Mouse (Mus musculus) bone marrow, adult 2 months (tissue): ENCODE results near the gene Antxr1. TPM values are rescaled to one million over a fixed set of nuclear protein-coding genes. Genes with fewer than 3 reads are reported as not detected.
A peak's percentile ranks its signal among the peaks of the same experiment; 100 is the strongest.

ENCODE experiments used
- H3K27ac ChIP-seq: fragments of 200-500 bp; 2 replicates; pipeline ENCODE4 v1.5.1; 2012; ENCODE audit warnings: low read depth, mild to moderate bottlenecking, control low read depth, inconsistent platforms, low read length; ENCODE audit not compliant: control insufficient read depth, poor library complexity, insufficient read depth
- H3K4me1 ChIP-seq: fragments of 200-500 bp; 2 replicates; pipeline ENCODE4 v1.6.1; 2011; ENCODE audit warnings: low read length; ENCODE audit not compliant: control insufficient read depth, insufficient read depth
- H3K4me3 ChIP-seq: fragments of 200-500 bp; replicated peaks from 2 replicates; pipeline ENCODE3; 2011; ENCODE audit warnings: mild to moderate bottlenecking, low read depth, low read length, control low read depth; ENCODE audit not compliant: control insufficient read depth
- CTCF ChIP-seq: fragments of 200-500 bp; IDR thresholded peaks from 2 replicates; pipeline ENCODE4 v1.5.1; 2011; ENCODE audit warnings: low read length, control low read depth; ENCODE audit not compliant: control insufficient read depth, insufficient read depth
- POLR2A ChIP-seq: fragments of 200-500 bp; IDR thresholded peaks from 2 replicates; pipeline ENCODE4 v1.6.1; 2011; ENCODE audit warnings: low read depth, mild to moderate bottlenecking, control low read depth, low read length, borderline replicate concordance; ENCODE audit not compliant: control insufficient read depth
- WGBS: fragments of 180-500 bp; shearing (Covaris S2); methylation state at CpG from one replicate; pipeline ENCODE4 v1.1.7; 2018; 5-methylcytosine and 5-hydroxymethylcytosine counted together
- polyA plus RNA-seq: library from polyadenylated mRNA; stranded (reverse); fragments of >200 nt; gene quantifications from 2 replicates; pipeline ENCODE4 v1.2.4, GENCODE M21; 2011; ENCODE audit warnings: low replicate concordance; ENCODE audit not compliant: missing spikeins, insufficient read depth, insufficient read length

The Antxr1 gene
- polyA plus RNA-seq, 1 experiment, result 5.3 TPM

DNA sequence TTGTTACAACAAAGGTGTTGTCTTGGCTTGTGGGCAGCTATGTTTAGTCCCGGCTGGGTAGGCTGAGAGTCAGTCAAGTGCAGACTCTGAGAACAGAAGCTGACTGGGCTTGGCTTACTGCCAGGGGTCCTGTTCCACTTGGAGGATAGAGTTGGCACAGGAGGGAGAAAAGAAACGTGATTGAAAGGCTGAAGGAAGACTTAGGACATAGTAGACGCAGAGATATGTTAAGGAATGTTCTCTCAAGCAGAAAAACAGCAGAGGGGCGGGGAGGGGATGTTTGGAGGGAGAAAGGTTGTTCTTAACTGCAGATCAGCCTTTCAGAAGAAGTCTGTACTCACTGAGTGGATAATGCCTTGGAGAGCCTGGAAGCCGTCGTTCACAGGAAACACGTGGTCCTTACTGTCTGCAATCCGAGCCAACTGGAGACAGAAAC is 53.3 kb downstream of the Antxr1 start:
- whole genome bisulfite sequencing, result 54% methylated on average over 8 of the region's 8 CpGs
- H3K4me1 ChIP-seq, result no peaks in the 10 kb centered on the region
- TF ChIP-seq CTCF, result no peak
- TF ChIP-seq POLR2A, result no peak
- no peak overlapping the region for H3K4me3 ChIP-seq
- H3K27ac ChIP-seq, result no peak overlapping the region

DNA sequence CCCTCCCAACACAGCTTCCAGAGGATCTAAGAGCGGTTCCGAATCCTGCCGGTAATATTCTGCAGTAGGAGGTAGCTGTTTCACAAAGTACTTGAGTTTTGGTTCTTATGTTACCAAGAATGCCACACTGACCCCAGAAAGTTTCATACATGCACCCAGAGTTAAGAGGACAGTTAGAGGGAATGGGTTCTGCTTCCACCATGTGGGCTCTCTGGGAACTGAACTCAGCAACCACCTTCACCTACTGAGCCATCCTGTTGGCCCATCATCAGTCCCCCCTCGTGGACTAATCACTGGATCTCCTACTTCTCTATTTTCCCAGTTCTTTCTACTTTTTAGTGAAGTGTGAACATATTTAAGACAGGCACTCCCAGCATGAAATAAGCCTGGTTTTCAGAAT is 53.9 kb downstream of the Antxr1 start:
- Histone ChIP-seq H3K27ac (no peak overlapping the region), H3K4me3 (no peak overlapping the region), H3K4me1 (no peaks in the 10 kb centered on the region)
- 68% methylated on average over 4 of the region's 4 CpGs for whole genome bisulfite sequencing
- TF ChIP-seq POLR2A, result no peak
- 0 out of 2 replicates have a peak, but pooled peaks have one; percentile 8 for TF ChIP-seq CTCF

DNA sequence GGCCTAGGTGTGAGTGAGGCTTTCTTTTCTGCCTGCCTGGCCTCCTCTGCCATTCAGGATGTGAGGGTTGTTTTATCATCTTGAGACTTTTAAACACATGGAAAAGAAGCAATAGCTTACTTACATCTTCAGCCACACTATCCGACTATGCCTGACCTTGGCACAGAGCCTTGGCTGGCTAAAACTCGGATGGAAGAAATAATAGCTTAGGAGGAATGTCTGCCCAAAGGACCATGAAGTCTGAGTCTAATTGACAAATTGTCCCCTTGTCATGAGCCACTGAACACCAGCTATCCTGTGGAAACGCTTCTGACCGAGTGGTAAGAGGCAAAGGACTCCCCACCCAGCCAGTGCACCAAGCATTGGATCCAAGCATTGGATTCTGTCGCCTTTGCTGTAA is 57.5 kb downstream of the Antxr1 start:
- TF ChIP-seq POLR2A (no peak), CTCF (no peak)
- H3K4me1 ChIP-seq, result no peaks in the 10 kb centered on the region
- no peak overlapping the region for H3K4me3 ChIP-seq
- no peak overlapping the region for H3K27ac ChIP-seq
- 64% methylated on average over 5 of the region's 5 CpGs for WGBS

DNA sequence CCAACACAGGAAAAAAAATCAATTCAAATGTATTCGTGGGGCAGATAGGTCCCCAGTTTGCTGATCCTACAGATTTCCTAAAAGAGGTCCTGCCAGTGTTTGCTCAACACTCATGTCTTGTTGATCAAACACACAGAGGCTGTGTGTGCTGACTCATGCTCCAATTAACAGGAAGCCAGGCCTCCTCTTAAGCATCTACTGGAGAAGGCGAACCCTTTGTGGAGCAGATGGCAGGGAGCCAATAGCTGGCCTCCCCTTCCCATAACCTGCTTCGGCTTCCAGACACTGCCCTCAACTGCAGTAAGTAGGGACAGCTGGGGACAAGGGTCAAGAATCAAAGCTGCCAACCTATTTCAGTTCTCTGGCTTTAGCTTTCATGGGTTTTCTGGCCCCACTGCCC is 58.1 kb downstream of the Antxr1 start:
- Histone ChIP-seq H3K4me3 (no peak overlapping the region), H3K27ac (no peak overlapping the region), H3K4me1 (no peaks in the 10 kb centered on the region)
- WGBS, result 15% methylated on average over 3 of the region's 3 CpGs
- TF ChIP-seq CTCF (no peak), POLR2A (no peak)

DNA sequence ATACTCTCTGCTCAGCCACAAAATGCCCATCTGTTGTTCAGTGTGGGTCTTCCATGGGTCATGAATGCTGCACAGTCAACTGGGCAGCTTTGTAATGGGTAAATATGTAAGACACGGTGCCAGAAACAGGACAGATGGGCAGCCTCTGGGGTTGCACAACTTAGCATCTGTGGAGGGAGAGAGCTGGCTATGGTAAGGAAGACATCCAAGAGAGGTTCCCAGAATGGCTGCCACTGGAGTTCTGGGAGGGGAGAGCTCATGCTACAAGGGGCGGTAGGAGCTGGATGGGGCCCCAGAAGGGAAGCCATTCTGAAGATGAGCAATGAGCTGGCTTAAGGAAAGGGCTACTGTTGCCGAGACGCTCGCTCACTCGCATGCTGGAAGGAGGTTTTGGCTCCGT is 58.7 kb downstream of the Antxr1 start:
- TF ChIP-seq CTCF (no peak), POLR2A (no peak)
- WGBS, result 79% methylated on average over 7 of the region's 7 CpGs
- Histone ChIP-seq H3K4me1 (no peaks in the 10 kb centered on the region), H3K27ac (no peak overlapping the region), H3K4me3 (no peak overlapping the region)

DNA sequence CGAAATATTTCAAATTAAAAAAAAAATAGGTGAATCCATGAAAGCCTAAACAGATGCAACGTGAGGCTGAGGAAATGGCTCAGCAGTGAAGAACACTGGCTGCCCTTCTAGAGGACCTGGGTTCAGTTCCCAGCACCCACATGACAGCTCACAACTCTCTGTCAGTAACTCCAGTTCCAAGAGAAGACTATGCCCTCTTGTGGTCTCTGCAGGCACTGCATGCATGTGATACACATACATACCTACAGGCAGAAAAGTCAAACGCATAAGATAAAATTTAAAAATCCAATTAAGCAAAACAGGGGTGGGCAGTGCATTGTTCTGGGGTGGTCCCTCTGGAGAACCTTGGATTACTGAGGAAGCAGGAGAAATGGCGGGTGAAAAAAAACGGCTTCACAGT is 60.8 kb downstream of the Antxr1 start:
- Histone ChIP-seq H3K4me1 (no peaks in the 10 kb centered on the region), H3K27ac (no peak overlapping the region), H3K4me3 (no peak overlapping the region)
- WGBS, result 92% methylated on average over 5 of the region's 5 CpGs
- TF ChIP-seq POLR2A (no peak), CTCF (no peak)

DNA sequence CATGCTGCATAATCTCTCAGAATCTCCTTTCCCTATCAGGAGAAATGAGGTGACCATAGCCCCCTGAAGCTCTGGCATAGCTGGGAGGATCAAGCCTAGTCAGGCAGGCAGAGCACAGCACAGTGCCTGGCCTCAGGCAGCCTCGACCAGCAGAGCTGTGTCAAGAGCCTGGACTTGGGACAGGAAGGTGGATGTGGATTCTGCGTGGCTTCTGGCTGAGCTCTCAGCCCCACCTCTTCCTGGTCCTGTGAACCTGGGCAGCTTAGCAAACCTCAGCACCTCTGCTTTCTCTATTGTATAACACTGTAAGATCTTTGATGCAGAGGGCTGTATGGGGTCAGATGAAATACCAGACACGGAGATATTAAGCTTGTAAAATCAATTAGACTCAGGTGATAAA is 61.8 kb downstream of the Antxr1 start:
- no peak for TF ChIP-seq POLR2A
- TF ChIP-seq CTCF, result no peak
- WGBS, result 33% methylated on average over 3 of the region's 3 CpGs

DNA sequence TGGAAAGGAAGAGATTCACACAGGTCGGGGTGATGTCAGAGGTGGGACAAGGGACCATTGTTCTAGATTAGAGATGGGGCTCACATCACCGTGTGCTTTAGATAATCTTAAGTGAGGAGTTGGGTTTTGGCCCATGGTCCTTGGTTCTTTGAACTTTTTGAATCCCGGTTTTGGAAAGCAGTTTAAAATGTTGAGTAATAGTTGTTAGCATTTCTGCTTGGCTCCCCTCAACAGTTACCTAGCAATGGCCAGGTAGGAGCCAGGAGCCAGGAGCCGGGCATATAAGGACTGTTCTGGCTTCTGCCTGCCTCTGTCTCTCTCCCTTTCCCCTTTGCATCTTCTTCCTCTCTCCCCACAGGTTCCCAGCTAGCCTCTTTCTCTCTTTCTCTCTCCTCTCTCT is 62.5 kb downstream of the Antxr1 start:
- Histone ChIP-seq H3K4me3 (no peak overlapping the region), H3K4me1 (no peaks in the 10 kb centered on the region), H3K27ac (no peak overlapping the region)
- 62% methylated on average over 4 of the region's 4 CpGs for whole genome bisulfite sequencing
- TF ChIP-seq POLR2A (no peak), CTCF (no peak)

More for the DNA sequence above, 61.8 kb downstream of the Antxr1 start:
- Histone ChIP-seq H3K27ac (no peak overlapping the region), H3K4me3 (no peak overlapping the region), H3K4me1 (no peaks in the 10 kb centered on the region)

DNA sequence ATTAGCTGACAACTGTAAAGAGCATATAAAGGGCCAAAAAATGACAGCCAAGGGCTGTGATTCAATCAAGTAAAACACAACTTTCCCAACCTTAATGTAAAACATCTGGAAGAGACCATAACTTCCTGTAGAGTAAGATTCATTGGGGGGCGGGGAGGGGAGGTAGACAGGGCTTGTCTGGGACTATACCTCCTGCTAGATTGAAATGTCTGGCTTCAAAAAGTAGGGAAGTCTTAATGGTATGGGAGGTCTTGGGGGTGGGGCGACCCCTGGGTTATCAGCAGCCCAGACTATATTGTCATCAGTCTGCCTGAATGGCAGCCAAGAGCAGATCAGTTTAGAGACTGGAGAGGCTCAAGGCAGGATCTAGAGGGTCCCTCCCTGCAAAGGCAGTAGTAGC is 63.4 kb downstream of the Antxr1 start:
- 67% methylated on average over 2 of the region's 2 CpGs for WGBS
- H3K27ac ChIP-seq, result no peak overlapping the region
- no peak overlapping the region for H3K4me3 ChIP-seq
- TF ChIP-seq POLR2A (no peak), CTCF (no peak)
- no peaks in the 10 kb centered on the region for H3K4me1 ChIP-seq
